In the genomic region with DNA sequence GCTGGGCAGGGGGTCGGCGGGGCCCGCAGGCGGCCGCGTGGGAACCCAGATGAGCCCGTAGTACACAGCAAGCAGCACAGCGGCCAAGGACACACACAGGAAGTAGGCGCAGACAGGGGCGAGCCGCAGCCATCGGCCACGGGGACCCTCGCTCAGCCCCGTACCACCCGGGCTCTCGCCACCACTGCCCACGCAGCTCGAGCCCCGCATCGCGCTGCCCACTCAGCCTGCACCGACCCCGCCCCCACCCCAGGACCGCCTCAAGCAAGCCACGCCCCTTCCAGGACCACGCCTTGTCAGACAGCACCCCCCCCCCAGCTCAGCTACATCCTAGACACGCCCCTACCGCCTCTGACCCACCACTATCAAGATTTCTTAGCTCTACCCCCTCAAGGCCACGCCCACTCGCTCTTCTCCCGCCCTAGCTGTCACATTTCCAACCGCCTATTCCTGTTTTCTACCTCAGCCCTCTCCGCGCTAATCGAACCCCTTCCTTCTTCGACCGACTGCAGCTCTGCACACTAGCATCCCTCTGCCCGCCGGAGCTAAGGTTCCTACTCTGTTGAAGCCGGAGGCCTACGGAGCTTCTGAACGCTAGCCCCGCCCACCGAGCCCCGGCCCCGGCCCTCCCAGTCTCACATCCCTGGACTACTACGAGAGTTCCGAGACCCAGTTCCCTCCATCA, we compare ENCODE assay signal across 8 mouse cellular contexts. TPM values are rescaled to one million over a fixed set of nuclear protein-coding genes. Genes with fewer than 3 reads are reported as not detected.
DNase-seq lines count a peak whose midpoint lies in the region; ATAC-seq and TF ChIP-seq lines count a peak whose summit lies in the region.

Gene Inafm1, minus strand, starts transcription at position 537 of the 685 bp plus-strand sequence.

- no peaks in the 10 kb centered on the region for H3K27me3 ChIP-seq in embryonic facial prominence, embryonic 14.5 days (replicated peaks; ENCODE audit: control insufficient read depth, insufficient read depth, low read length)
- no peaks in the 10 kb centered on the region for H3K27me3 ChIP-seq in heart, adult 2 months (ENCODE audit: control insufficient read depth, insufficient read depth, low read length)
- H3K27me3 ChIP-seq in limb, embryonic 14.5 days (ENCODE audit: control insufficient read depth, insufficient read depth, low read length): no peaks in the 10 kb centered on the region
- H3K27me3 ChIP-seq in midbrain, embryonic 16.5 days (ENCODE audit: control insufficient read depth, insufficient read depth, low read depth, low read length): no peaks in the 10 kb centered on the region

- peak within 1 kb of the TSS; percentile 85 for H3K27ac ChIP-seq in bone marrow, adult 2 months (ENCODE audit: control insufficient read depth, insufficient read depth, low read depth, low read length, poor library complexity)
- H3K27ac ChIP-seq in embryonic facial prominence, embryonic 14.5 days (replicated peaks; ENCODE audit: low read depth, low read length): peak within 1 kb of the TSS; percentile 92
- peak within 1 kb of the TSS; percentile 82 for H3K27ac ChIP-seq in heart, adult 2 months
- H3K27ac ChIP-seq in limb, embryonic 14.5 days (replicated peaks; ENCODE audit: low read depth, low read length): peak within 1 kb of the TSS; percentile 93
- H3K27ac ChIP-seq in midbrain, embryonic 16.5 days (ENCODE audit: low read length): peak within 1 kb of the TSS; percentile 97

- intact Hi-C loops in heart, adult 2 months (cut with DNase I): loop anchor here (1.0 kb wide), 1 partner anchor 12 kb away; no protein-coding TSS in a partner anchor

- ATAC-seq in embryonic facial prominence, embryonic 14.5 days (ENCODE audit: low read depth): peak; percentile 86
- peak; percentile 90 for ATAC-seq in limb, embryonic 14.5 days (ENCODE audit: low FRiP score, low read depth)
- ATAC-seq in midbrain, embryonic 16.5 days: peak; percentile 83

- H3K36me3 ChIP-seq in embryonic facial prominence, embryonic 14.5 days (ENCODE audit: control insufficient read depth, insufficient read depth, low read length): peaks cover 32% of the 10 kb centered on the region
- H3K36me3 ChIP-seq in heart, adult 2 months (ENCODE audit: control insufficient read depth, insufficient read depth, low read length): no peaks in the 10 kb centered on the region
- peaks cover 32% of the 10 kb centered on the region for H3K36me3 ChIP-seq in limb, embryonic 14.5 days (ENCODE audit: control insufficient read depth, insufficient read depth, low read length)
- peaks cover 18% of the 10 kb centered on the region for H3K36me3 ChIP-seq in midbrain, embryonic 16.5 days (ENCODE audit: control insufficient read depth, insufficient read depth, low read length)

- TF ChIP-seq POLR2A in bone marrow, adult 2 months (IDR thresholded peaks at IDR 0.05; ENCODE audit: borderline replicate concordance, control insufficient read depth, low read depth, low read length): peak; percentile 31; the same call in 1 of the 2 replicates
- TF ChIP-seq POLR2A in heart, adult 2 months (IDR thresholded peaks at IDR 0.05; ENCODE audit: insufficient read depth, low read depth, low read length): peak; percentile 43; the same call in 1 of the 2 replicates
- TF ChIP-seq POLR2A in limb, embryonic 14.5 days (IDR thresholded peaks at IDR 0.05; ENCODE audit: borderline replicate concordance, extremely low read depth, insufficient read depth, insufficient read length): no peak

- no peaks in the 10 kb centered on the region for H3K9me3 ChIP-seq in embryonic facial prominence, embryonic 14.5 days (ENCODE audit: control insufficient read depth, low read length)
- no peaks in the 10 kb centered on the region for H3K9me3 ChIP-seq in limb, embryonic 14.5 days (ENCODE audit: control insufficient read depth, low read length)
- H3K9me3 ChIP-seq in midbrain, embryonic 16.5 days (replicated peaks; ENCODE audit: control insufficient read depth, low read length, poor library complexity, severe bottlenecking): no peaks in the 10 kb centered on the region

- H3K9ac ChIP-seq in embryonic facial prominence, embryonic 14.5 days (ENCODE audit: low read depth, low read length): peak within 1 kb of the TSS; percentile 85
- H3K9ac ChIP-seq in heart, adult 2 months (ENCODE audit: low read depth, low read length): peak within 1 kb of the TSS; percentile 85
- H3K9ac ChIP-seq in limb, embryonic 14.5 days (ENCODE audit: low read depth, low read length, severe bottlenecking): peak within 1 kb of the TSS; percentile 73
- peak within 1 kb of the TSS; percentile 95 for H3K9ac ChIP-seq in midbrain, embryonic 16.5 days (ENCODE audit: low read depth, low read length)

- under 1% methylated on average over 48 of the region's 49 CpGs for WGBS in bone marrow, adult 2 months
- WGBS in embryonic facial prominence, embryonic 14.5 days: under 1% methylated on average over 28 of the region's 49 CpGs
- under 1% methylated on average over 39 of the region's 49 CpGs for WGBS in heart, adult 2 months
- WGBS in limb, embryonic 14.5 days: 3% methylated on average over 27 of the region's 49 CpGs
- WGBS in midbrain, embryonic 16.5 days: 2% methylated on average over 36 of the region's 49 CpGs

- peak; percentile 85 for DNase-seq in B cell, adult 2 months
- DNase-seq in embryonic facial prominence, embryonic 14.5 days (ENCODE audit: low spot score): peak; percentile 99
- DNase-seq in heart, adult 2 months: peak; percentile 87 to 90
- peak; percentile 90 to 92 for DNase-seq in kidney, adult 8-10 months
- peak; percentile 97 for DNase-seq in limb, embryonic 14.5 days (ENCODE audit: low spot score)
- DNase-seq in spleen, postnatal 36 days (ENCODE audit: low spot score in 2 of 2): peak; percentile 89 to 92

- 0 out of 2 replicates have a peak, but pooled peaks have one; percentile 26 for TF ChIP-seq EP300 in heart, adult 2 months (IDR thresholded peaks at IDR 0.05; ENCODE audit: insufficient read depth, low read depth, low read length)

- peak within 1 kb of the TSS; percentile 85 for H3K4me3 ChIP-seq in bone marrow, adult 2 months (replicated peaks; ENCODE audit: control insufficient read depth, low read depth, low read length)
- H3K4me3 ChIP-seq in embryonic facial prominence, embryonic 14.5 days (ENCODE audit: low read depth, low read length): peak within 1 kb of the TSS; percentile 78
- peak within 1 kb of the TSS; percentile 83 for H3K4me3 ChIP-seq in heart, adult 2 months
- peak within 1 kb of the TSS; percentile 84 for H3K4me3 ChIP-seq in limb, embryonic 14.5 days (replicated peaks; ENCODE audit: low read length)
- H3K4me3 ChIP-seq in midbrain, embryonic 16.5 days (ENCODE audit: low read depth, low read length): peak within 1 kb of the TSS; percentile 85

- TF ChIP-seq CTCF in bone marrow, adult 2 months (IDR thresholded peaks at IDR 0.05; ENCODE audit: control insufficient read depth, insufficient read depth, low read length): no peak
- no peak for TF ChIP-seq CTCF in heart, adult 2 months (IDR thresholded peaks at IDR 0.05)

- peaks cover 2% of the 10 kb centered on the region; the same call in 1 of the 2 replicates for H3K4me1 ChIP-seq in bone marrow, adult 2 months (ENCODE audit: control insufficient read depth, insufficient read depth, low read length)
- H3K4me1 ChIP-seq in embryonic facial prominence, embryonic 14.5 days (ENCODE audit: control insufficient read depth, insufficient read depth, low read length): peaks cover 9% of the 10 kb centered on the region; the same call in 1 of the 2 replicates
- H3K4me1 ChIP-seq in heart, adult 2 months (ENCODE audit: control insufficient read depth, insufficient read depth, low read length): peaks cover 5% of the 10 kb centered on the region
- peaks cover 18% of the 10 kb centered on the region for H3K4me1 ChIP-seq in limb, embryonic 14.5 days (ENCODE audit: control insufficient read depth, insufficient read depth, low read length)
- peaks cover 27% of the 10 kb centered on the region for H3K4me1 ChIP-seq in midbrain, embryonic 16.5 days (ENCODE audit: control insufficient read depth, insufficient read depth, low read length)

- peak within 1 kb of the TSS; percentile 77 for H3K4me2 ChIP-seq in embryonic facial prominence, embryonic 14.5 days (ENCODE audit: low read depth, low read length)
- H3K4me2 ChIP-seq in limb, embryonic 14.5 days (replicated peaks; ENCODE audit: low read depth, low read length, severe bottlenecking): peak within 1 kb of the TSS; percentile 89
- H3K4me2 ChIP-seq in midbrain, embryonic 16.5 days (ENCODE audit: low read length): peak within 1 kb of the TSS; percentile 65

- H3K79me2 ChIP-seq in heart, adult 2 months (replicated peaks; ENCODE audit: control insufficient read depth, insufficient read depth, low read length): no peaks in the 10 kb centered on the region

RNA-seq across cellular contexts. Expression of gene Inafm1, which starts in this region (rescaled TPM):
- 19.8 and 23.6 TPM in 2 replicates for polyA plus RNA-seq in bone marrow, adult 2 months (2011; ENCODE audit: insufficient read depth, insufficient read length, low replicate concordance, missing spikeins)
- 21.1 and 23.4 TPM in 2 replicates for polyA plus RNA-seq in embryonic facial prominence, embryonic 14.5 days (2014; fragmentation: Nextera tagmentation; extraction: Ambion mirVana)
- 10 to 100 TPM; 15.4 to 17.4 TPM for total RNA-seq in heart, adult 2 months (2021)
- polyA plus RNA-seq in heart, adult 2 months (2012; rRNA removed): 12.8 and 16.3 TPM in 2 replicates
- polyA plus RNA-seq in limb, embryonic 14.5 days (2012; rRNA removed): 48.7 and 57.8 TPM in 2 replicates
- 24.3 and 27.4 TPM in 2 replicates for polyA plus RNA-seq in limb, embryonic 14.5 days (2014; fragmentation: Nextera tagmentation; extraction: Ambion mirVana)
- polyA plus RNA-seq in midbrain, embryonic 16.5 days (2015; fragmentation: Nextera tagmentation; extraction: Ambion mirVana): 44.5 and 49.3 TPM in 2 replicates

Comparison
In these comparisons a context has a peak if more than half of its experiments do, and no peak if none do; other contexts are left out.
1. Peak in every context shown above with its lines: DNase-seq, ATAC-seq, H3K4me3 ChIP-seq and H3K27ac ChIP-seq.